Mouse (Mus musculus): ENCODE results near the gene Acaa1b.

Acaa1b gene

GRCm38 (mm10) chr9:119145137-119145536 is 11.8 kb downstream of the Acaa1b start:
- no peak for DNase-seq (ENCODE audit: extremely low read depth, insufficient read length, low spot score)

- DNase-seq (ENCODE audit: extremely low read depth, insufficient read length, low spot score): no peak
Observed at GRCm38 (mm10) chr9:119144696-119145095, 12.2 kb downstream of the Acaa1b start.

GRCm38 (mm10) chr9:119143372-119143771 is 13.5 kb downstream of the Acaa1b start:
- DNase-seq (ENCODE audit: extremely low read depth, insufficient read length, low spot score): no peak

- no peak for DNase-seq (ENCODE audit: extremely low read depth, insufficient read length, low spot score)
Observed at GRCm38 (mm10) chr9:119142066-119142465, 14.8 kb downstream of the Acaa1b start.

GRCm38 (mm10) chr9:119138836-119139235 is 18.1 kb downstream of the Acaa1b start:
- DNase-seq (ENCODE audit: extremely low read depth, insufficient read length, low spot score): no peak

- no peak for DNase-seq (ENCODE audit: extremely low read depth, insufficient read length, low spot score)
Observed at GRCm38 (mm10) chr9:119130692-119131091, 26.2 kb downstream of the Acaa1b start.

GRCm38 (mm10) chr9:119128436-119129181 is 28.3 kb downstream of the Acaa1b start:
- DNase-seq (ENCODE audit: extremely low read depth, insufficient read length, low spot score): no peak

- no peak for DNase-seq (ENCODE audit: extremely low read depth, insufficient read length, low spot score)
Observed at GRCm38 (mm10) chr9:119122596-119123369, 34.1 kb downstream of the Acaa1b start.

GRCm38 (mm10) chr9:119120168-119120560 is 36.7 kb downstream of the Acaa1b start:
- no peak for DNase-seq (ENCODE audit: extremely low read depth, insufficient read length, low spot score)

GRCm38 (mm10) chr9:119119409-119120167 is 37.3 kb downstream of the Acaa1b start:
- no peak for DNase-seq (ENCODE audit: extremely low read depth, insufficient read length, low spot score)

- DNase-seq (ENCODE audit: extremely low read depth, insufficient read length, low spot score): no peak
Observed at GRCm38 (mm10) chr9:119114911-119115310, 42.0 kb downstream of the Acaa1b start.

GRCm38 (mm10) chr9:119110640-119111039 is 46.3 kb downstream of the Acaa1b start:
- DNase-seq (ENCODE audit: extremely low read depth, insufficient read length, low spot score): no peak

- DNase-seq (ENCODE audit: extremely low read depth, insufficient read length, low spot score): no peak
Observed at GRCm38 (mm10) chr9:119109685-119110353, 47.1 kb downstream of the Acaa1b start.

GRCm38 (mm10) chr9:119107566-119107965 is 49.3 kb downstream of the Acaa1b start:
- DNase-seq (ENCODE audit: extremely low read depth, insufficient read length, low spot score): peak; percentile 53

- DNase-seq (ENCODE audit: extremely low read depth, insufficient read length, low spot score): no peak
Observed at GRCm38 (mm10) chr9:119102783-119103113, 54.1 kb downstream of the Acaa1b start.

- no peak for DNase-seq (ENCODE audit: extremely low read depth, insufficient read length, low spot score)
Observed at GRCm38 (mm10) chr9:119101992-119102782, 54.7 kb downstream of the Acaa1b start, which contains the start of gene Dlec1. TSS of gene Dlec1 (plus strand) at chr9:119102478.

GRCm38 (mm10) chr9:119100177-119100898 is 56.6 kb downstream of the Acaa1b start:
- no peak for DNase-seq (ENCODE audit: extremely low read depth, insufficient read length, low spot score)

Data from 3134 (cell line).